Mouse (Mus musculus): ENCODE results near the gene Tmem19.

Gene Tmem19

DNA sequence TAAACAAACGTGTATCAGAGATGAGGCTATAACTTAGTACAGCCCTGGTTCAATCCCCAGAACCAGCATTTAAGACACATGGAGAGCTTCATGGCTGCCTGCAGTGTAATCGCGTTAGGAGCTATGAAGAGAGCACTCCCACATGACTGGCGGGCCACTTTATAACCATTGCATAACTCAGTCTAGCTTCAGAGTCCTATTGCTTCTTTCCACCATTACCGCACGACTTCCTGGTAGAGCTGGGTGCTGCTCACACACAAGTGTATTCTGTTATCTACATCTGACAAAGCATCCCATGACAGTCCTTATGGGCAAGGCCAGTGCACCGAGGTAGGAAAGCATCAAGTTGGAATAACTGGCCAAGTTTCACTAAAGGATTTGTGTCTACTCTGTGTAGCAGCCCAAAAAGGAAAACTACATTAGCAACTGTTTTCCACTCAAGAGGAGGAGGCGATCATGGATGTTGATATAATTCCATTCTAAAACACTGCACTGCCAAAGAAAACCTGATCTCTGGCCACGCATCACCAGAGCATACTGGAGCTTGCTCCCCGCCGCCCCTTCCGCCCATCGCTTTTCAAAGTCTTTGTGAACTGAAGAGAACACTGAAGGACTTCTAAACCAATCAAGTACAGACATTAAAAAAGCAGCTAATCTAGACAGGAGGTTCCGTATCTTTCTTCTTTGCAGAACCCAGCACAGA, 50.9 kb downstream of the Tmem19 start:
- in situ Hi-C loops (cut with MboI) = no loop called here

DNA sequence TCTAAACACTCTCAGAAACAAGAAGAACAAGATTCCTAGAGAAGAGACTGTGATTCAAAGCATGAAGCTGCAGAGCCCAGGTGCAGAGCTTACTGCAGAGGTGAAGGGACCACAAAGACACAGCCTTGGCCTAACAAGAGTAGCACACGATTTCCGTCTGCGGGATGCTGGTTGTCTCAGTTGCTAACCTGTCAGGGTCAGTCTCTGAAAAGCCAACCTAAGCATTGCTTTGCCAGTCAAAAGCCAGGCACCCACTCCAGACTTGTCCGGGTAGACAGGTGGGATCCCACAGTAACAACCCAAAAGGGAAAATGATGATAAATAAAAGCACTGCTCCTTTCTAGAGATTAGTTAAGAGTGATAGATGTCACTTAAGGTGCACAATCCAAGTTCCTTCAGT, 53.1 kb downstream of the Tmem19 start:
- in situ Hi-C loops (cut with MboI) = no loop called here

DNA sequence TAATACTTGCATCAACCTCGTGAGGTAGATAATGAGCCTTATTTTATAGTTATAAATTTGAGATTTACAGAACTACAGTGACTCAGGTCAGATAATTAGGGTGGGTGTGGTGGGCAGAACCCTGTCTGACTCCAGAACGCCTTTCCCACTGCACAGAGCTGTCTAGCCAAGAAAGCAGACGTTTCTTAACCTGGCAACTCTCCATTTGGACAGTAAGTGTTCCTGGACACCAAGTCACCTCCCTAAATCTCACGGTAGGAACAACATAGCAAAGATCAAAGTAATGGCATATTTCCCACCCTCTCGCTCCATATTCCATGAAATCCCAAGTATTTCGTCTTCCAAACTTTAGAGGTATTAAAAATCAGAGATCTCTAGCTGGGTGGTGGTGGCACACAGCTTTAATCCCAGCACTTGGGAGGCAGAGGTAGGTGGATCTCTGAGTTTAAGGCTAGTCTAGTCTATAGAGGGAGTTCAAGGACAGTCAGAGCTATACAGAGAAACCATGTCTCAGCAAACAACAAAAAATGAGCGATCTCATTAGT, 54.9 kb downstream of the Tmem19 start:
- in situ Hi-C loops (cut with MboI) = no loop called here

DNA sequence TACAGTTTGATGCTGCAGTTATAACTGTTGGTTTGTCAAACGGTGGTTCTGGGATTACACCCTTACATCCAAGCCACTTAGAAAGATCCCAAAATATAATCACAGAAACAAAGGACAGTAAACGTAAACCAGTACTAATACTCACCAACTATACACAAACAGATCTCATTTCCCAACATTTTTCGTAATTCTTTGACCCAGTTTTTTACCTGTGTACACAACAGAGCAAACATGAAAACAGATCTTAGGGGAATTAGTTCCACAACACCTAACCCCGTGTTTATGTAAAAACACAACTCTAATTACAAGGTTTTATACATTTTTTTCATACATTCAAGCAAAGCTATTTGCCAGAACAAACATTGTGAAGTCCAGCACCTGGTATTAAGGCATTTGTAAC, 63.6 kb downstream of the Tmem19 start:
- in situ Hi-C loops (cut with MboI) = no loop called here

DNA sequence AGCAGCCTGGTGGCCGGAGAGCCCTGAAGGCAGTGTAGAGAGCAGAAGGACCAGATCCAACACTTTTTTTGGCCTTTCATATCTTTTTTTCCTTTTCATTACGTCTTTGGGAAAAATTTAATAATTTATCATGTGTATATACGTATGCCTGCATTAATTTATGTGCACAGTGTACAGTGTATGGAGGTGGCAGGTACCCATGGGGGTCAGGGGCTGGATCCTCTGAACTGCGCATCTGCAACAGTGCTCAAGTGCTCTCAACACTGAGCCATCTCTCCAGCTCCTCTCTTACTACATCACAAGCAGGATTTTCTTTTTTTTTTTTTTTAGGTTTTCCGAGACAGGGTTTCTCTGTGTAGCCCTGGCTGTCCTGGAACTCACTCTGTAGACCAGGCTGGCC, 64.7 kb downstream of the Tmem19 start:
- in situ Hi-C loops (cut with MboI) = no loop called here

DNA sequence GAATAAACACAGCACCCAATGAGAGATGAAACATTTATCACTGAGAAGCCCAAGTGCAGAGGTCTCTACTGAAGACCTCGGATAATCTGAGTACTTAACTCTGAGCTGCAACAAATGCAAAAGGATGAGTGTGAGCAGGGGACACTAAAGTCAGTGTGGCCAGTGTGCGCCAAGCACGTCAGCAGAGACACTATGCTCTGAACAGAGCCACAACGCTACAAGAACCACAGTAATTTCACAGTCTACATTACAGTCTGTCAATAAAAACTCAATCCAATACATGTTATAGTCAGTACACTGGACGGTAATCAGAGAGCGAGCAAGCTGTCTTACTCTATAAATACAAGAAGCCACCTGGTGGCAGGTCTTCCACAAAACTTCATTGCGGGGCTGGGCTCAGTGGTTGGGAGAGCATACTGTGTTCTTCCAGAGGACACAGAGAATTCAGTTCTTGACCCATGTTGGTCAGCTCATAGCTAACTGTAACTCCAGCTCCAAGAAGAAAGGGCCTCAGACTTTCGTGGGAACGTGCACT, 65.8 kb downstream of the Tmem19 start:
- in situ Hi-C loops (cut with MboI) = no loop called here

DNA sequence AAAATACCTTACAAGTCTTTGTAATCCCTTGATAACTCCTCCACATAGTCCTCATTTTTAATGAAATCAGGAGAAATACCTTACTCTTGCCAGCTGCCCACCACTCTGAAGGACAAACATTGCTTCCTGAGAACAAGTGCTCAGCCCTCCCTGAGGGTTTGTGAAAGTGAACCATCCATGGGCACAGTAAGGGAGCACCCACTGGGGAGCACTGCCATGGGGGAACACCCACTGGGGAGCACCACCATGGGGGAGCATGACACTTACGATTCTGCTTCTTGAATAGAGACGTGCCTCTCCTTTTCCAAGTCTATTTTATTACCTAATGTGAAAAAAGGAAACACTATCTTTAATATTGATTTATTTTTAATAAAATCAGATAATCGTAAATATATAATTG, 67.1 kb downstream of the Tmem19 start:
- in situ Hi-C loops (cut with MboI) = no loop called here

DNA sequence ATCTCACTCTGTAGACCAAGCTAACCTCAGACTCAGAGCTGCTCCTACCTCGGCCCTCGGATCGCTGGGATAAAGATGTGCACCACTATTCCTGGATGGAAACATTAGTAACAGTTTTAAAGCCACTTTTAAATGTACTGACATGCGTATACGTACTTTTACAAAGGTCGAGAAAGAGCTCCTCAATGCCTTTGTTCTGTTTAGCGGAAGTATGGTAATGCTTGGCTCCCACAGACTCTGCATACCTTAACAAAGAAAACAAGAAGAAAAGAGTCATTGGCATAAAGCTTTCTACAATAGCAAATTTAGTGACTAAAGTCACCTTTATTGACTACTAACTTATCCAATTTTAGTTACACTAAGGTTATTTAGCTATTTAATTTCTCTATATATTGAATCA, 67.6 kb downstream of the Tmem19 start:
- in situ Hi-C loops (cut with MboI) = no loop called here

DNA sequence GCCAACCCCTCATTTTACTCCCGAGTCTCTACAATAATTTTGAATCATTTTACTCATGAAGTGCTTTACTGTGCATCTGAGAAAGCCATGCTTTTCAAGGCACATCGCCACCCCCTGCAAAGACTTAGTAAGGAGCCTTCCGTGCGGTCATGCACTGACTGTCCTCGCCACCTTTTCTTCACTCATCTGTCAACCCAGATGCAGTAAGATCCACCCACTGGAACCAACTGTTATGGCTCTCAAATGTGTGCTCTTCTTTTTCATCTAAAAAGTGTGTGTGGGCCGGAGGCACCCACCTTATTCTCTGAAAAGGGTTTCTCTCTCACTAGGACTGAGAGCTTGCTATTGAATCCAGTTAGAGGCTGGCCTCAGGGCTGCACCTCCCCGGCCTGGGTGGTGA, 68.4 kb downstream of the Tmem19 start:
- in situ Hi-C loops (cut with MboI) = no loop called here

DNA sequence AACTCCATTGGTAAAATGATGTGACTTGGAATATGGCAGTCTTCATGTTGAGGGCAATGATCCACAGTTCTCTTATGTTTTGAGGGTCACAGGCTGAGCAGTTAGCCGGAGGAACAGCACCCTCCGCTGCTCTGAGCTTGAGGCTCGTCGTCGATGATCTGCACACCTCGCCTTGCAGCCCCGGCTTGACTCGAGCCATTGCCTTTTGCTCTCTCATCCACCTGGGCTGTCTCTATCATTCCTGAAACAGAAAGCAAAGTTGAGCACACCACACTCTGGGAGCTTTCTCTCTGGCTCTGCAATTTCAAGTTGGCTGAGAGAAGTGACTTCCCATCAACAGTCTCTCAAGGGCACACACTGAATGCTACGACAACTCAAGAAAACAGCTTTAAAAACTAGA, 71.6 kb downstream of the Tmem19 start:
- in situ Hi-C loops (cut with MboI) = no loop called here
